In genomic region chr12:29537916-29538315, GRCm38 (mm10) we compare ENCODE assay signal across 14 mouse cellular contexts. TPM values are rescaled to one million over a fixed set of nuclear protein-coding genes. Genes with fewer than 3 reads are reported as not detected.
A peak's percentile ranks its signal among the peaks of the same experiment; 100 is the strongest.
DNase-seq lines count a peak whose midpoint lies in the region; ATAC-seq lines count a peak whose summit lies in the region.
"Had no signal": no experiment of that assay in that cellular context is flagged by ENCODE, and none has a peak within 500 bp of the region (broad histone marks: within the 10 kb centered on the region; RNA-seq: fewer than 3 reads in every experiment).

No protein-coding gene starts in this region.

- H3K9ac ChIP-seq in hindbrain, embryonic 13.5 days = peak overlapping the region; percentile 85
- peak overlapping the region; percentile 81 for H3K9ac ChIP-seq in hindbrain, embryonic 14.5 days
- H3K9ac ChIP-seq in neural tube, embryonic 15.5 days (replicated peaks) = peak overlapping the region; percentile 54
- H3K9ac ChIP-seq: liver, embryonic 15.5 days had no signal

- peak overlapping the region; percentile 99 for H3K27ac ChIP-seq in hindbrain, embryonic 13.5 days
- H3K27ac ChIP-seq in hindbrain, embryonic 10.5 days = no peak overlapping the region
- H3K27ac ChIP-seq in hindbrain, embryonic 14.5 days = peak overlapping the region; percentile 97
- H3K27ac ChIP-seq in neural tube, embryonic 15.5 days (replicated peaks) = peak overlapping the region; percentile 84
- H3K27ac ChIP-seq: liver, embryonic 15.5 days; stomach, postnatal 0 days had no signal

- H3K4me1 ChIP-seq in hindbrain, embryonic 13.5 days (replicated peaks) = peaks cover 84% of the 10 kb centered on the region
- peaks cover 42% of the 10 kb centered on the region for H3K4me1 ChIP-seq in hindbrain, embryonic 10.5 days (replicated peaks)
- H3K4me1 ChIP-seq in hindbrain, embryonic 14.5 days (replicated peaks; ENCODE audit: control insufficient read depth, insufficient read depth, low read length) = peaks cover 54% of the 10 kb centered on the region
- H3K4me1 ChIP-seq in neural tube, embryonic 15.5 days = peaks cover 53% of the 10 kb centered on the region
- H3K4me1 ChIP-seq: liver, embryonic 15.5 days had no signal

- peak overlapping the region; percentile 80 for H3K4me2 ChIP-seq in hindbrain, embryonic 13.5 days
- peak overlapping the region; percentile 82 for H3K4me2 ChIP-seq in hindbrain, embryonic 14.5 days (replicated peaks)
- H3K4me2 ChIP-seq in neural tube, embryonic 15.5 days = peak overlapping the region; percentile 65
- H3K4me2 ChIP-seq: liver, embryonic 15.5 days had no signal

- H3K9me3 ChIP-seq in hindbrain, embryonic 13.5 days = no peaks in the 10 kb centered on the region
- no peaks in the 10 kb centered on the region for H3K9me3 ChIP-seq in hindbrain, embryonic 10.5 days
- H3K9me3 ChIP-seq in hindbrain, embryonic 14.5 days (ENCODE audit: control insufficient read depth, low read length) = no peaks in the 10 kb centered on the region
- no peaks in the 10 kb centered on the region for H3K9me3 ChIP-seq in neural tube, embryonic 15.5 days (replicated peaks)
- H3K9me3 ChIP-seq: liver, embryonic 15.5 days had no signal

- ATAC-seq in hindbrain, embryonic 13.5 days (ENCODE audit: low FRiP score) = peak; percentile 34
- peak; percentile 19; the same call in 1 of the 2 replicates for ATAC-seq in hindbrain, embryonic 14.5 days (ENCODE audit: low FRiP score)
- ATAC-seq in neural tube, embryonic 15.5 days (ENCODE audit: low FRiP score) = peak; percentile 51; the same call in 1 of the 2 replicates
- ATAC-seq: CD4-positive, CD25-positive, alpha-beta regulatory T cell, adult 4 months; Patski had no signal

- H3K27me3 ChIP-seq in hindbrain, embryonic 13.5 days = no peaks in the 10 kb centered on the region
- H3K27me3 ChIP-seq in hindbrain, embryonic 10.5 days (ENCODE audit: insufficient read depth, poor library complexity, severe bottlenecking) = peaks cover 51% of the 10 kb centered on the region
- no peaks in the 10 kb centered on the region for H3K27me3 ChIP-seq in hindbrain, embryonic 14.5 days (ENCODE audit: control insufficient read depth, insufficient read depth, low read length)
- no peaks in the 10 kb centered on the region for H3K27me3 ChIP-seq in neural tube, embryonic 15.5 days (replicated peaks)

- 29% methylated on average over 5 of the region's 5 CpGs for WGBS in hindbrain, embryonic 13.5 days
- WGBS in hindbrain, embryonic 10.5 days = 49% methylated on average over 5 of the region's 5 CpGs
- WGBS in hindbrain, embryonic 14.5 days = 28% methylated on average over 5 of the region's 5 CpGs
- WGBS in neural tube, embryonic 15.5 days = 33% methylated on average over 5 of the region's 5 CpGs

- H3K36me3 ChIP-seq in hindbrain, embryonic 13.5 days = no peaks in the 10 kb centered on the region
- no peaks in the 10 kb centered on the region for H3K36me3 ChIP-seq in hindbrain, embryonic 10.5 days
- H3K36me3 ChIP-seq in hindbrain, embryonic 14.5 days (replicated peaks; ENCODE audit: control insufficient read depth, insufficient read depth) = no peaks in the 10 kb centered on the region
- H3K36me3 ChIP-seq in neural tube, embryonic 15.5 days = no peaks in the 10 kb centered on the region
- H3K36me3 ChIP-seq: liver, embryonic 15.5 days had no signal

- peak overlapping the region; percentile 56 for H3K4me3 ChIP-seq in hindbrain, embryonic 13.5 days
- no peak overlapping the region for H3K4me3 ChIP-seq in hindbrain, embryonic 10.5 days
- H3K4me3 ChIP-seq in hindbrain, embryonic 14.5 days (replicated peaks; ENCODE audit: low read length) = peak overlapping the region; percentile 47
- H3K4me3 ChIP-seq in neural tube, embryonic 15.5 days (replicated peaks) = peak overlapping the region; percentile 49
- H3K4me3 ChIP-seq: liver, embryonic 15.5 days had no signal

- DNase-seq in hindbrain, embryonic 10.5 days (ENCODE audit: low spot score) = no peak
- peak; percentile 55 for DNase-seq in cerebellum, adult 8-10 months
- peak; percentile 58 for DNase-seq in hindbrain, embryonic 14.5 days (ENCODE audit: low spot score)
- no peak for DNase-seq in c-Kit-positive CD71-positive TER-119-positive erythroid progenitor cells, embryonic 14.5 days (ENCODE audit: low spot score)
- DNase-seq in urinary bladder, adult 2 months (ENCODE audit: low spot score) = no peak
- DNase-seq: adrenal gland, postnatal 36 days; kidney, postnatal 25 days; lung, postnatal 4 days had no signal

RNA-seq across cellular contexts. Expression of gene Myt1l, which starts 9.7 kb away (rescaled TPM):
- polyA plus RNA-seq in hindbrain, embryonic 13.5 days (2015; fragmentation: Nextera tagmentation; extraction: Ambion mirVana) = 218 and 219 TPM in 2 replicates
- polyA plus RNA-seq in hindbrain, embryonic 10.5 days (2016; fragmentation: Nextera tagmentation; extraction: Ambion mirVana) = 3.5 and 12.1 TPM in 2 replicates
- polyA plus RNA-seq in hindbrain, embryonic 14.5 days (2014; fragmentation: Nextera tagmentation; extraction: Ambion mirVana) = 187 and 202 TPM in 2 replicates
- 178 and 228 TPM in 2 replicates for polyA plus RNA-seq in neural tube, embryonic 15.5 days (2015; fragmentation: Nextera tagmentation; extraction: Ambion mirVana)
- polyA plus RNA-seq in urinary bladder, adult 2 months (2012; rRNA removed) = 0.04 TPM in 1 of 2 replicates, not detected in the other

Comparison
In these comparisons a context has a peak if more than half of its experiments do, and no peak if none do; other contexts are left out.
1. DNase-seq: peak in cerebellum, adult 8-10 months (single experiment) and hindbrain, embryonic 14.5 days (single experiment); none in hindbrain, embryonic 10.5 days (single experiment), c-Kit-positive CD71-positive TER-119-positive erythroid progenitor cells, embryonic 14.5 days (single experiment) and urinary bladder, adult 2 months (single experiment).
2. RNA of gene Myt1l, which starts 9.7 kb away (polyA plus RNA-seq): 178 to 228 TPM in neural tube, embryonic 15.5 days, 218 to 219 TPM in hindbrain, embryonic 13.5 days and 187 to 202 TPM in hindbrain, embryonic 14.5 days; 3.5 to 12.1 TPM in hindbrain, embryonic 10.5 days and 0.04 TPM in urinary bladder, adult 2 months; every median in the first group is over 10 times any median in the second.
3. Peak in every context shown above with its lines, with median percentiles within 50 percentile points of each other: ATAC-seq, H3K4me2 ChIP-seq and H3K9ac ChIP-seq.